Mouse (Mus musculus): Measurements from ENCODE around the gene Hyal3.
A peak's percentile ranks its signal among the peaks of the same experiment; 100 is the strongest.
"Not testable (repeated sequence)": the region's sequence is repeated elsewhere in the genome, so short reads cannot be mapped to it uniquely, and the experiment has no call there.

Gene Hyal3

DNA sequence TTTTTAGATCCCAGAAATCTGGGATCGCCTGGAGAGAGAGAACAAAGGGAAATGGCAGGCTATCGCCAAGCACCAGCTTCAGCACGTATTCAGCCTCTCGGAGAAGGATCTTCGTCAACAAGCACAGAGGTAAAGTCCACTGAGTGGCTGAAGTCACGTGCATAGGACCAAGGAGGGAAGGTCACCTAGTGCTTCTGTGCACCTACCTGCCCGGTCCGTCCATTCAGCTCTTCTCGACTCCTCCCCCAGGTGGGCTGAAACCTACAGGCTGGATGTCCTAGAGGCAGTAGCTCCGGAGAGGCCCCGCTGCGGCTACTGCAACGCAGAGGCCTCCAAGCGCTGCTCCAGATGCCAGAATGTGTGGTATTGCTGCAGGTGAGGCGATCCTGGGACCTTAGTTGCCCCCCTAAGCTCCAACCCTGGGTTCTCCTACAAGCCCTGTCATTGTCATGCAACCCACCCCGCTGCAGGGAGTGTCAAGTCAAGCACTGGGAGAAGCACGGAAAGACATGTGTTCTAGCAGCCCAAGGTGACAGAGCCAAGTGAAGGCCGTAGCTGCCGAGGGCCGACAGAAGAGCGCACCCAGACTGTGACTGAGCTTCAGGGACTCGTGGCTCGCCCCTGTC, 30.0 kb upstream of the Hyal3 start:
- no peak for DNase-seq (ENCODE audit: low spot score in 2 of 2)

DNA sequence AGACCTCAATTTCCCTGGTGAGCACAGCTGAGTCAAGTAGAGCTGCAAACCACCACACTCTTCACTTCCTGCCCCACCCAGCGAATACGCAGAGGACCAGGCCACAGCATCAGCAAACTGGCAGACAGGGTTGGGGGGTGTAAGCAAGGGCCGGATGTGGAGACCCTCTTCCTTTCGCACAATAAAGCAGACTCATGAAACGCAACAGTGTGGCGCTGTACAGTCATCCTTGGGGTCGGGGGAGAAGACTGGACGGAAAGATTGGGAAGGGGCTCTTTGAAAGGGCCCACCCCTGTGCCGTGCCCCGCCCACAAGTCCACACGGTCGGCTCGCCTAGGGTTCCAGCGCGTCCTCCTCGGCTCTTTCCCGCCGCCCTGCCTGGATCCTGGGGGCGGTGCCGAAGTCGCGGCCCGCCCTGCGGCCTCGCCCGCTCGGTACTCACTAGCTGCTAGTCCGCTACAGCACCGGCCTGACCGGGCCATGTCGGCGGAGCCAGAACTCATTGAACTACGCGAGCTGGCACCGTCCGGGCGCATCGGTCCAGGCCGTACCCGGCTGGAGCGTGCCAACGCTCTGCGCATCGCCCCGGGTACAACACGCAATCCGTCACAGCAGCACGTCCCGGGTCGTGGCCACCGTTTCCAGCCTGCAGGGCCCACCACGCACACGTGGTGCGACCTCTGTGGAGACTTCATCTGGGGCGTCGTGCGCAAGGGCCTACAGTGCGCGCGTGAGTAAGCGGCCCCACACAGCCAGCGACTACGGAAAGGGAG, 29.3 kb upstream of the Hyal3 start, which contains the start of gene Rassf1:
Rassf1 (plus strand) TSS at position 439 of the 773 bp plus-strand sequence.
- no peak for DNase-seq (ENCODE audit: low spot score in 2 of 2)

DNA sequence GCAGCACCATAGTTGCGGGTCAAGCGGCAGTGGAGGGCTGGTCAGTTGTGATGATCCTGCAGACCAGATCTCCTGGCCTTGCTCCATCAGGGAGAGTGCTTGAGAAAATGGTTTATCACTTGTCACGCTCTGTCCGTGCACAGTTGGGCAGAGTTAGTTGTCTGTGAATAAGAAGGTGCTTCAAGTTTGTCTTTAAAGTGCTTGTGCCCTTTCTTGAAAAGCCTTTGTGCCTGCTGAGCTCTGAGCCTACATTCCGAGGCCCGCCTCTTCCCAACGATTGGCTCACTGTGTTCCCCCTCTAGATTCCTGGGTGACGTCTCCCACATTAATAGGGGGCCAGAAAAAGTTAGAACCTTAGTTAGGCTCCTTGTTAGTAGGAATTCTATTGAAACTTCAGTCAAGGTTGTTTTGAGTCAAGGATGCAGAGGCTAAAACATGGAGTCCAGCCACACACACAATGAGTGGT, 28.7 kb upstream of the Hyal3 start:
- DNase-seq (ENCODE audit: low spot score in 2 of 2), result no peak

DNA sequence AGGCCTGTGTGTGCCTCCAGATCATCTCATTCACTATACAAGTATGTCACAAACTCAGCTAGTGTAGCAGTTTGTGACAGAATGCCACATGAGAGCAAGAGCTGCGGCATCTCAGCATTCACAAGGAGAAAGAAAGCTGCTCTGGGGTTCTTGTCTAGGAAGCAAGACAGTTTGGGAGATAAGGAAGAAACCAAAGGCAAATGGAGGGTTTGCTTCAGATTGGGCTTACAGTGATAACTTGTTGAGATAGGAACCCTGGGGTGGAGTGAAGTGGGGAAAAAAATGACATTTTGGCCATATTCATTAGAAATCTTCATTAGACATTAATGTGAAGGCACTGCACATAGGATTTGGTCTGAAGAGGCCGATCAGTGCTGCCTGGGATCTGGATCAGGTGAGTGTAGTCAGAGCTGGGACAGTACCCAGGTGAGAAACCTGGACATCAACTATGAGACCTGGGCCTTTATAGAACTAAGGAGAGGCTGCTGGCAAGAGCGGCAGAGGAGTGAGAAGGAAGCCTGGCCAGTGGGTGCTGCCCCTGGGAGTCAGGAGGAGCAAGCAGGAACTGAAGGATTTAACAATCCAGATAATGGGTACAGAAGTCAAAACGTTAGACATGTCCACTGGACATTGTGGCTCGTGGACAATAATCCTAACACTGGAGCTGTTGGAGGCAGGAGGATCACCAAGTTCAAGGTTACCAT, 27.8 kb upstream of the Hyal3 start:
- DNase-seq (ENCODE audit: low spot score in 2 of 2), result no peak

DNA sequence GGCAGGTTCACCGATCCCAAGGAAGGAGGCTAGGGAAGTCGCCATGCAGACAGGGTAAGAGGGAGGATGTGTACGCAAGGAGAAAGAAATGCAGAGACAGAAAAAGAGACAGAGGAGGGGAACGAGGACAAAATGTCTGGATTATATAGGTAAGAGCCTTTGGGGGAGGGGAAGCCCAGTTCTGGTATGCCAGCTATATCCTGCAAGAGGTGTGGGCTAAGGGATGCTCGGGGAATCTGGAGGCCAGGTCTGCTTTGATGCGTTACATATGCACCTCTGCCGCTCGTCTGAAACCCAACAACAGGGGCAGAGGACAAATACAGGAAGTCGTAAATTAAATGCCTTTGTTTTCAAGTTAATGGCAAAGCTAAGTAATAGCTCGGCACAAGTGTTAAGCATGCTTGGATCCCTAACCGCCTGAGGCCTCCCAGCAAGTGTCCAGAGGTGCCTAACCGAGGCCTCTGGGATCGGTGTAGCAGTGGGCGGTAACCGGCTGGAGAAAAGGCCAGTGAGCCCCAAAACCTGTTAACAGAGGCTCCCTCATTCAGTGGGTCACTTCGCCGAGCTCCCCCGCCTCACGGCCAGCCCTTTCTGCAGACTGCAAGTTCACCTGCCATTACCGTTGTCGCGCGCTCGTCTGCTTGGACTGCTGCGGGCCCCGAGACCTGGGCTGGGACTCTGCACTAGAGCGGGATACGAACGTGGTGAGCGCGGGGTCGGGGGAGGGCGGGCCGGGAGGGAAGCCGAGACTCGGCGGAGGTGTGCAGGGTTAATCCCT, 26.9 kb upstream of the Hyal3 start:
- no peak for DNase-seq (ENCODE audit: low spot score in 2 of 2)

DNA sequence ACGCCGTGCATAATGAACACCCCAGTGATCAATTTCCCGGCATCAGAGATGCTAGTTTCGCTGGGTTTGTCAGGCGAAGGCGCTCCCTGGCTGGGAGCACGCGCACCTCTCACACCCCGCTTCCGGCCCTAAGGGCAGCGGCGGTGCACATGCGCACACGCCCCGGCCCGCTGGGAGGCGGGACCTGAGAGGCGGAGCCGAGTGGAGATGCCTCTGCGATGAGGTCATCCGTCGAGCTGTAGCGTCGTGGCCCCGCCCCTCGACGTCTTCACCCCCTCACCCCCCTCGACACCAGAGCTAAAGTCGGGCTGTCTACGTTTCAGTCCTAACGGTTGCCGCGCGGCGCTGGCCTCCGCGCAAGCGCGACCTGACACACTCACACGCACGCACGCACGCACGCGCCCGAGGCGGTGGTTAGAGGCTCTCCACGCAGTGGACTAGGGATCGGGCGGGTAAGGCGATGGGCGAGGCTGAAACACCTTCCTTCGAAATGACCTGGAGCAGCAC, 26.2 kb upstream of the Hyal3 start:
- DNase-seq (ENCODE audit: low spot score in 2 of 2), result peak; percentile 95

DNA sequence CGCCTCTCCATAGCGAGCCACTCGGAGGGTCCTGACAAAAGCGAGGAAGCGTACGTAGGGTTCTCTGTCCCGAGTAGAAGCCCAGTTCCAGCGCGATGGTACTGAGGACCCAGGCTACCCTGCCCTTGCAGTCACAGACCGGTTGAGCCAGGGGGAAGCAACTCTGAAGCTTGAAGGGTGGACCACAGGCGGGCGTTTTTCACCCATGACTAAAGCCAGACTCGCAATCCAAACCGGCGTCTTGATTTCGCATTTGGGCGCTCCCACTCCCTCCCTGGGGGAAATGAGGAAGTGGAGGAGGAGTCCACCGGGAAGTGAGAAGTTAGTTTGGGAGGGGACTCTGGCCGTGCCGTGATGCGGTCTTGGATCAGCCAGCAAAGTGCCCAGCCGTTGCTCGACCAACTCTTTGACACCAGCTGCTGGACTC, 25.6 kb upstream of the Hyal3 start:
- no peak for DNase-seq (ENCODE audit: low spot score in 2 of 2)

DNA sequence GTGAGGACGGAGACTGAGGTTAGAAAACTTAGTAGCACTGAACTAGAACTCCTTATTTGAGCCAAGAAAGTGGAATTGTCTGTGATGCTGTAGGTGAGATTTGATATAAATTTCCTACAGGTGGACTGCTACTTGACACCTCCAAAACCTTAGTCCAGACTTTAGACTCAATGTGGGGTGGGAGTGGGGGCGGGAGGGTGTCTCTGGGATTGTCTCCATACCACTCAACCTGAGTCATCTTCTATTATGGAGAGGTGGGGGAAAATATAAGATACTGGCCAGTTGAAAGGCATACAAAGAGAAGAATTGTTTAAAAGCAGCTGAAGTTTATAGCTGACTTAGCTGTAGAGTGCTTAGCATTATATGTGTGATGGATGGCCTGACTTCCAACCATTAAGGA, 24.9 kb upstream of the Hyal3 start:
- DNase-seq (ENCODE audit: low spot score in 2 of 2), result no peak

DNA sequence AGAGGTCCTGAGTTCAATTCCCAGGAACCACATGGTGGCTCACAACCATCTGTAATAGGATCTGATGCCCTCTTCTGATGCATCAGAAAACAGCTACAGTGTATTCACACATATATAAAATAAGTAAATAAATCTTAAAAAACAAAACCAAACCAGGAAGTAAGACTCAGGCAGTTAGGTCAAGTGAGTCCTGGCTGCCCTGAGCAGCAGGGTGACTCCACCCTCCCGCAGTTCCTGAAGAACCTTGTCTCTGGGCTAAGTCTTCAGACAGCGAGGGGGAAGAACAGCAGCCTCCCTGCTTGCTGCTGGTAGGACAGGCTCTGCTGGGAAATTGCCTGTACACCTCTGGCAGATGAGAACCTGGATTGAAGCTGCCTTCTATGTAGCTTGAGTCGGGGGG, 24.3 kb upstream of the Hyal3 start:
- DNase-seq (ENCODE audit: low spot score in 2 of 2), result no peak

DNA sequence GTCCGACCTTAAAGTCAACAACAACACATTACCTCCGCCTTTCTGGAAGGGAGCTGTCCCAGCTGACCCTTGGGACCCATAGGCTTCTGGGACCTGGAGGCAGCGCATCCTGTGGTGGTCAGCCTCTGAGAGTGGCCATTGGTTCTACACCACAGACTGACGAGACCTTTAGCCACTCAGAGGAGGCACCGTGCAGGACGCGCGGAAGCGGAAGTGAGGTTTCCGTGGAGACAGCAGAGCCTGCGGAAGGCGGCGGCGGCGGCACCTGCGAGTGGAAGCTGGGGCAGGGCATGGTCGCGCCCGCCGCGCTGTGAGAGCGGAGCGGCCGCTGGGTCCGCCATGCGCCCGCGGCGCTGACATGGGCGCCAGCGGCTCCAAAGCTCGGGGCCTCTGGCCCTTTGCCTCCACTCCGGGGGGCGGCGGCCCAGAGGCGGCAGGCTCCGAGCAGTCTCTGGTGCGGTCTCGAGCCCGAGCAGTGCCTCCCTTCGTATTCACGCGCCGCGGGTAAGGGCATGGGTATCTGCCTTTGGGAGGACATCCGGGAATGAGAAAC, 17.5 kb upstream of the Hyal3 start, which contains the start of gene Tusc2:
Tusc2 (plus strand) TSS at position 227 of the 553 bp plus-strand sequence.
- peak; percentile 96 to 98 for DNase-seq (ENCODE audit: low spot score in 2 of 2)

DNA sequence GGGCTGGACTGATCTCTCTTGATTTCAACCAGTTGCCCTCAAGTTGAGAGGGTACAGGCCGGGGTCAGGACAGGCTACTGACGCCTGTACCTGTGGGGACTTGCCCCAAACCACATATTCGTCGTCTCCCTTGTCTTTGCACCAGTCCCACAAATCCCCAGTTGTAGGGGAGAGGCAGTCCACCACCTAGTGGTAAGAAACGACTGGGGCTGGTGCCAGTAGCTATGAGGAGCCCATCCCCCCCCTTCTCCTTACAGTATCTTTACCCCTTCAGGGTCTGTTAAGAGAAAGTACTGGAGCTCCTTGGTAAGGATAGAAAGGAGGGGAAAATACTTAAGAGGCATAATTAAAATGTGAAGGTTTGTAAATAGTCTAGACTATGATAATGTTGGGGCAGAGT, 15.1 kb upstream of the Hyal3 start:
- not testable (repeated sequence) for DNase-seq (ENCODE audit: low spot score in 2 of 2)

DNA sequence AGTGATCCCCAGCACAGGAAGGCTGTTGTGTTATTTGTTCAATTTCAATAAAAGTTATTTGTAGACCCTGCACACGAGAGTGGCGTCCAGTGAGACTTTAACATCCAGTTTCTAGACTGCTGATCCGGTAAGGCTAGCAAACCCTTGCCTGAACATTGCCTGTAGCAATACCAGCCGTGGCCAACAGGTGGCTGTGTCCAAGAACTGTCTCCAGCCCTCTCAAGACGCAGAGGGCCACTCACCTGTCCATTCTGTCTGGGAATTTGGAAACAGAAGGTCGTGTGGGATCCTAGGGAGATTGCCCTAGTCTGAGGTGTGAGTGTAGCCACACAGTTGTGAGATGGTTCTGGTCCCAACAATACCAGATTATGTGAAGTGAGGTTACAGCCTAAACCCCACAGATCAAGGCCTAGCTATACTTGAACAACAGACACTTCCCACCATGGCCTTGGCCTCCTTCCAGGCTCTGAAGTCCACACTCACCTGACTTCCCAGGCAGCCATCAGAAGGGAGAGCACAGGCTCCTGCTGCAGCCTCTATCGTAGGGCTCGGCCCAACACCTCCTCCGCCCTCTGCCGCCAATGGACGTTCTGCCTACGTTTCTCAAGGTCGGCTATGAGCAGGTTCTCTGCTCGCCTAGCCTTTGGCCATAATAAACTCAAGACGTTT, 14.4 kb upstream of the Hyal3 start:
- peak; percentile 55 to 56 for DNase-seq (ENCODE audit: low spot score in 2 of 2)

DNA sequence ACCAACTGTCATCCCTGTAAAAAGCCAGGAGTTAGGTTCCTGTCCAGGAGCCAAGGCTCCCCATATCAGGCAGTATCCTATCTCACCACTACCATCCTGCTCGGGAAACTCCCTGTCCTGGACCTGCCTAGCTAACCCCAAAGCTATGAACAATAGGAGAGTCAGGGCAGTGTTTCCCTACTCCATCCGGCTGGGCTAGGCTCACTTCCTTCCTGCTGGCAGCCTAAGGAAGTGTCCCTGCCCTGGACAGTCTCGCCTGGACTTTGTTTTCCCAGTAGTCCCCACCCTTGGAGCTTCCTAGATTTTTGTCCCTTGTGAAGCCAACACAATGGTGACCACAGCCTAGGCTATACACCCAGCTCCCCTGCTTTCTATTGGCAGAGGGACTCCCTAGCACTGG, 13.8 kb upstream of the Hyal3 start:
- DNase-seq (ENCODE audit: low spot score in 2 of 2), result no peak

DNA sequence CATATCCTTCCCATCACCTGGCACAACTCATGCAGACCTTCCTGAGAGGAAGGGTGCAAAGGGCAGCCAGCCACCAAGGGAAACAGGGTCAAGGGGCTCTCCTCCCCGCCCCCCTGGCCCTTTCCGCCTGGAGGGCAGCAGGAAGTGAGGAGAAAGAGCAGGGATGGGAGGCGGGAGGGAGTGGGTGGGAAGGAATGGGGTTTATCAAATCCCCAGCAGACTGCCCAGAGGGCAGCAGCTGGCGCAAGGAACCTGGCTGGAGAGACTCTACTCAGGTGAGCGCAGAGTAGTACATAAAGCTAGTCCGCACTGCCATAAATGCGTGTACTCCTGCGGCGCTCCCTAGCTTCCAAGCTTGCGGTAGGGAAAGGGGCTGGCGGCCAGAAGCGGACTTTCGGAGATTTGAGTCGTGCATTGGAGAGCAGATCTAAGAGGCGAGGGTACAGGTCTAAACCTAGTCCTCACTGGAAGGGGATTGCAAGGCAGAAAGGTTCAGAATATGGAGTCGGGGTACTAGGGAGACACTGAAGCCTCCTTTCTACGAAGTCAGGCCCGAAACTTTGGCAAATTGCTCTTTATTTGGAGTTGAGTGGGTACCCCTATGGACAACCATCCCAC, 12.8 kb upstream of the Hyal3 start, which contains the start of gene Hyal2:
Hyal2 (plus strand) TSS at position 244 of the 618 bp plus-strand sequence.
- no peak for DNase-seq (ENCODE audit: low spot score in 2 of 2)

DNA sequence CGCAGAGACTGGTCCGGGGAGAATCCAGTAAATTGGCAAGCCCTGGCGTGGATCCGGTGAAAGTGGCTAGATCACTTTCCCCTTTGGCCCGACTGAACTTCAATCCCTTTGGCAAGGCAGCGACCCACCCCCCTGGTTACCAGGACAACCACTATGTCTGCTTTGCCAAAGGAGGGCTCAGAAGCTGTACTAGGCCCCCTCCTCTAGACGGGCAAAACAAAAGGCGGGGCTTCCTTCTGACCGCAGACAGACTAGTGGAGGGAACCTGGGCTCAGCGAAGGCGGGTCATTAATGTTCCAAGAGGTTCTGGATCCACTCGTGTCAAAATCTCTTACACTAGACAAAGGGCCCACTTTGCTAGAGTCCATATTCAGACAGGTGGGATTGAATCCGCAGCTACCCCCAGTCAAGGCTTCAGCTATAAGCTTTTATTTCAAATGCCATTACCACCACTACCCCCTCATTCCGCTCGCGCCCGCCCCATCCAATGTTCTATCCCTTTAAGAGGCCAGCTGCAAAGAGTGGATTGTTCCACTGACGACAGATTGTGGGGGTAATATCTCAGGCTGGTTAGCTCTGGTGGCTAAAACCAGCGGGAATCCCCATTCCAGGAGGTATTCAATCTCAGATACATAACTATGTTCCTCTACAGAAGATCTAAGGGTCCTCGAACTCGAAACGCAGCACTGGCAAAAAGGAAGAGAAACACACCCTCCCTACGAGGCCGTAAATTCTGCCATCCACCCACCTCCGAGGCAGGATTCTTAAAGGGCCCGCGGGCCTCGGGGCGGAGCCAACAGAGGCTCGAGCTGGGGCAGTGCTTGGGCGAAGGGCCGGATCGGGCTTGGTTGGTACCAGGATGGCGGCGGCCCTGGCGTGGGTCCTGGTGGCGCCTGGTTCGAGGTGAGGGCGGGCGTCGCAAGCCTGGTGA, 12.0 kb upstream of the Hyal3 start:
- peak; percentile 61 to 66 for DNase-seq (ENCODE audit: low spot score in 2 of 2)

DNA sequence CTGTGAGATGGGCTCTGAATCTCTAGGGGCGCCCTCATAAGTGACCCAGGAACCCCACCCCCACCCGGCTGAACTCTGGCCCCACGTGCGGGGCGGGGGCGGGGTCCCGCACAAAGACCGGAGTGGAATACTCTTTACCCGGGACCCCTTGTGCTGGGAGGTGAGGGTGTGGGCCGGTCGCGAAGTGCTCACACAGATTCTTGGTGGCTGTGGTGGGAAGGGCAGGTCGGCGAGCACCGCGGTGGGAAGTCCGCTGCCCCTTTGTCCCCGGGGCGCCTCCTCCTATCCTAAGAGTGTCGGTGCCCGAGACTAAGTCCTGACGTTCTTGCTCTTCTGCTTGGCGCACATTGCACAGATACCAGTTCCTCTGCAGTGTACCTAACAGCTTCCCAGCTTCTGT, 11.3 kb upstream of the Hyal3 start:
- DNase-seq (ENCODE audit: low spot score in 2 of 2), result no peak

DNA sequence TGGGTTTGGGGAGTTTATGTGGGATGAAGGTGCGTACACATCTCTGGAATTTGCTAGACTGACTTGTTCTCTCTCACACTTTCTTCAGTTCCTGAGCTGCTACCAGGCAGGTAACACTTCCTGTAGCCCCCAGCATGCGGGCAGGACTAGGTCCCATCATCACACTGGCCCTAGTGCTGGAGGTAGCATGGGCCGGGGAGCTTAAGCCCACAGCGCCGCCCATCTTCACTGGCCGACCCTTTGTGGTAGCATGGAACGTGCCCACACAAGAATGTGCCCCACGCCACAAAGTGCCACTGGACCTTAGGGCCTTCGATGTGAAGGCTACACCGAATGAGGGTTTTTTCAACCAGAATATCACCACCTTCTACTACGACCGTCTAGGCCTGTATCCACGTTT, 10.6 kb upstream of the Hyal3 start:
- no peak for DNase-seq (ENCODE audit: low spot score in 2 of 2)

DNA sequence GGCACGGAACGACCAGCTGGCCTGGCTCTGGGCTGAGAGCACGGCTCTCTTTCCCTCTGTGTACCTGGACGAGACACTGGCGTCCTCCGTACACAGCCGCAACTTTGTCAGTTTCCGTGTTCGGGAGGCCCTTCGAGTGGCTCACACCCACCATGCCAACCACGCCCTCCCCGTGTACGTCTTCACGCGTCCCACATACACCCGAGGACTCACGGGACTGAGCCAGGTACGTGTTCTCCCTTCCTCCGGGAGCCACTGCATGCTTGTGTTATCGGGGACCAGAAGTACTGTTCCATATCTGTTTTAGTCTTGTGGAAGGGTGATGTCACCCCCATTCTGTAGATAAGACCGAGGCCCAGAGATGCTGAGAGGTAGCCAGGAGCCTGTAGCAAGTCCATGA, 9.8 kb upstream of the Hyal3 start:
- DNase-seq (ENCODE audit: low spot score in 2 of 2), result no peak

Measured in right cerebral cortex, postnatal 36 days (tissue).